Mouse (Mus musculus) layer of hippocampus, postnatal 25 days (tissue): Measurements from ENCODE around the gene Prdx1. TPM values are rescaled to one million over a fixed set of nuclear protein-coding genes. Genes with fewer than 3 reads are reported as not detected.
"Not testable (repeated sequence)": the region's sequence is repeated elsewhere in the genome, so short reads cannot be mapped to it uniquely, and the experiment has no call there.

Experiments used
- DNase-seq, 2 experiments: peaks; one replicate each; pipeline ENCODE4 v3.0.0; 2022; ENCODE audit warnings: mixed read lengths in 2 of 2, low spot score in 1 of 2; ENCODE audit errors: extremely low spot score in 1 of 2
- total RNA-seq, 2 experiments: library from RNA; stranded (reverse); gene quantifications; 2 replicates each; pipeline ENCODE4 v1.2.3; 2021

The Prdx1 gene
- total RNA-seq: 100 to 1,000 TPM; 162 to 182 TPM

GRCm38 (mm10) chr4:116685402-116686061 lies at the start of gene Prdx1:
TSS of gene Prdx1 (plus strand) at chr4:116685544.
- DNase-seq: peak; percentile 87 to 92

DNA sequence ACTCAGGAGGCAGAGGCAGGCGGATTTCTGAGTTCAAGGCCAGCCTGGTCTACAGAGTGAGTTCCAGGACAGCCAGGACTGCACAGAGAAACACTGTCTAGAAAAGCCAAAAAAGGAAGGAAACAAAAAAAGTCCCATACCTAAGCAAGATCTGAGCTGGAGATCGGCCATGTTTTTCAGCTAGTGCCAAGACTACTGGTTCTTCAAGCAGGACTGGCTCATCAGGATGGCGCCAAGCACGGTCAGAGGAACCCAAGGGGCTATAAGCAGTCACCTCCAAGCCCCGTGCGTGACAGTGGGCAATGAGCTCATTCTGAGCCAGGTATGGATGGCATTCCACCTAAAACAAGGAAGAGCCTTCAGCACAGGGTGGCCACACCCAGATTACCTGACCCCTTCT lies 46.5 kb upstream of the Prdx1 start:
- no peak for DNase-seq

DNA sequence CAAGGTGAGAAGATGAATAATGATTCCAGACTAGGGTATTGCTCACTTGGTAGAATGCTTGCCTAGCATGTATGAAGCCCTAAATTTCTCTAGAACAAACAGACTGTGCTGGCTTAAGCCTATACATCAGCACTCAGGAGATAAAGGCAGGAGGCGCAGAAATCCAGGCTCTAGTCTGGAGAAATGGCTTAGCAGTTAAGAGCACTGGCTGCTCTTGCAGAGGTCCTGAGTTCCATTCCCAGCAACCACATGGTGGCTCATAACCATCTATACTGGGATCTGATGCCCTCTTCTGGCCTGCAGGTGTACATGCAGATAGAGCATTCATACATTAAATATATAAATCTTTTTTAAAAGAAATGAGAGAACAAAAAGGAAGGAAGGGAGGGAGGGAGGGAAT lies 43.3 kb upstream of the Prdx1 start:
- DNase-seq: no peak

GRCm38 (mm10) chr4:116644326-116644725 lies 41.0 kb upstream of the Prdx1 start:
- DNase-seq: peak in 1 of 2 experiments; percentile 24

DNA sequence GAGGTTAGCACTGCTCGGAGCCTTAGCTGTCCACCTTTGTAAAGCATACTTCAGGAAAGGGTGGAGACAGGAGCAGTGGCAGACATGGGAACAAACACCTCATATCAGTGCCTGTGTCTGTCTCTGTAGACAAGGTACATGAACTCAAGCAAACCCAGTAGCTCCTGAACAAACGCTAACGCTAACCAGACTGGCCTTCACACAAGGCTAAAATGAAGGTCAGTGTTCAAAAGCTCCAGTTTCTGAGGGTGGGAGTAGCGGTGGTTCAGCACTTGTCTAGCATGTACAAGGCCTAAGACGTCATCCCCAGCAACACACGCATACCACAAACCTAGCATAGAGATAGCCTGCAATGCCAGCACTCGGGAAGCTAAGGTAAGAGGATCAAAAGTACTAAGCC lies 39.7 kb upstream of the Prdx1 start:
- no peak for DNase-seq

DNA sequence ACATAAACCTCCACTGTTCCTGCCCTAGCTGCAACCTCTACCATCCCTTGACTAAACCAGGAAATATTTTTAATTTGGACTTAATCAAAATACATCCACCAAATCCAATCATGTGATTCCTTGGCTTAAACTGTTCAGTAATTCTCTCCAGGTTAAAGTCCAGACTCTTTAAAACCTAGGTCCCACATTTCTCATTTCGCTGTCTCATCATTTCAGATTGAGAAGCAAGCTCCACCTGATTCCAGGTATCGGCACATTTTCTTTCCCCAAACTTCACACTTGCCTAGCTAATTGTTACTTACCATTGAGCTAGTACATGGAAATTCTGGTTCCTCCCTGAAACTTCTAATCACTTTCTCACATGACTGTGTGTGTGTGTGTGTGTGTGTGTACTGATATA lies 35.9 kb upstream of the Prdx1 start:
- no peak for DNase-seq

DNA sequence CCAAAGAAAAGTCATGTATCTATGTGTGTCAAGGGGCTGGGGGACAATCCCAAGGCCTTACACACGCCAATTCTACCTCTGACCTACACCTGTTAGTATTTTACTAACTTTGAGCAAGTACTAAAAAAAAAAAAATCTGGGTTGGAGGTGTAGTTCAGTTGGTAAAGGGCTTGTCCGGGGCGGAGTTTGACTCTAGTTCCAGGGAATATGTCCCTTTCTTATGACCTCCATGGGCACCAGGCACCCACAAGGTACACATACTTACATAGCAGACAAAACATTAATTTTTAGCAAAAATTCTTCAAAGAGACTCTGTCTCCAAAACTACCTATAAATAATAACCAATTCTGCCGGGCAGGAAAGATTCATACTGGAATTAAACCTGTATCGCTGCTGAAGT lies 35.0 kb upstream of the Prdx1 start:
- DNase-seq: no peak

DNA sequence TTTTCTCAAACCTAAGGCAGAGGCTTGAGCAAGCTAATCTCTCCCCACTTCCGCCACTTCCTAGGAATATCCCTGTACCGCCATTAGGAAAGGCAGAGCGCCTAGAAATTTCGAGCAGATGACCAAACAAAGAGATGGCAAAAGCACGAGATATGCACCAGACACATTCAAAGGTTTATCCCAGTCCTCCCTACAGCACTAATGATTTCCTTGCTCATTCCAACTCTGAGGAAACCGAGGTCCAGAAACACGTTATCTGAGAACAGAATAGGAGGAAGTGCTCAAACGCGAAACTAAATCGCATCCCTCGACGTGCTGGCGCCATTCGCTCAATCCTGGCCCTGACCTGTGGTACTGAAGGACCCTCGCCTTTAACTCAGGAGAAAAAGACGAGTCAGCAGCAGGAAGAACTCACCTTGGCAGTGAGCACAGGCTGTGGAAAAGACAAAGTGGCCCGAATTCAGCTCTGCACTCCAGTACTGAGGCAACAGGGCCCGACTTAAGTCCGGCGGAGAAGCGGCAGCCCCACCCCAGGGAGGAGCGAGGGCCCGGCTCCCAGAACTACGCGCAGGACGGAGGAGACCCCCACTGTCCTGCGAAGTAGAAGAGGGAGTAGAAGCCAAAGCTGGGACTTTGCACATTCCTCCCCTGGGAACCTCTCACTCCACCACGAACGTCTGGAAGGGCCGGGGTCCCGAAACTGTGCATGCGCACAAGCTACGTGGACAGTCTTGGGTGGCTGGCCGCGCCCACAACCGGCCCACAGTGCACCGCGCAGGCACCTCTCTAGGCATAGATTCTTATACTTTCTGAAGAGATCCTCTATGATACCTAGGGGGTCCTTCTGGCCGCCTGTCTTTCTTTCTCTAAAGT lies 34.2 kb upstream of the Prdx1 start, which contains the start of gene Akr1a1:
Akr1a1 (minus strand) TSS at position 757 of the 873 bp plus-strand sequence.
- DNase-seq: peak; percentile 84 to 91

DNA sequence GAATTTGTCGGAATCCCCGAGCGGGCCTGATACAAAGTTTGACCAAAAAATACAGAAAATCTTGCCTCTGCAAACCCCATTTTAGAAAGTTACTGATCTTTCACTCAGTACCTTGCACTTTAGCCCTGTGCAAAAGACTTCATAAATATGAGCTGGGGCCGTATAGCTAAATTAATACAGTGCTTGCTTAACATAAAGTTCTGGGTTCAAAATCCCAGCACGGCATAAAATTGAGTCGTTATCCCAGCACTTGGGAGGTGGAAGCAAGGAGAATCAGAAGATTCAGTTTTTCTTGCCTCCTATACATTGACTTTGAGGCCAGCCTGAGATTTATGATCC lies 33.6 kb upstream of the Prdx1 start:
- no peak for DNase-seq

GRCm38 (mm10) chr4:116653228-116653627 lies 32.1 kb upstream of the Prdx1 start:
- DNase-seq: no peak

DNA sequence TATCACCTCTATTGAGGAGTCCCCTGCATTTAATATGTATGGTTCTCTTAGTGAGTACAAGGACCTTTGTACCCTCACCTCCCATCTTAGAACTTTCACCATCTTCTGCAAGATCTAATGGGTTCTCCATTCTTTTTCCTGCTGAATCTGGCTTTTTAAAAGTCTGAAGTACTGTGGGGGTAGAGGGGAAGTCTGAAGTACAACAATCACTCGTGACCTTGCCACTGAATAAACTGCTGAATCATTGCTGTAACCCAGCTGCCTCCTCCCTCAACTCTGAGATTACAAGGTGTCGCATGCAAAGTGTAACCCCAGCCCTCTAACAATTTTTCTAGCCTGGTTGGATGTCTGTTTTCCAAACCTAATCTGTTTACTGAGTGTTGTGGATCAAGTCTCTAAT lies 30.2 kb upstream of the Prdx1 start:
- no peak for DNase-seq

DNA sequence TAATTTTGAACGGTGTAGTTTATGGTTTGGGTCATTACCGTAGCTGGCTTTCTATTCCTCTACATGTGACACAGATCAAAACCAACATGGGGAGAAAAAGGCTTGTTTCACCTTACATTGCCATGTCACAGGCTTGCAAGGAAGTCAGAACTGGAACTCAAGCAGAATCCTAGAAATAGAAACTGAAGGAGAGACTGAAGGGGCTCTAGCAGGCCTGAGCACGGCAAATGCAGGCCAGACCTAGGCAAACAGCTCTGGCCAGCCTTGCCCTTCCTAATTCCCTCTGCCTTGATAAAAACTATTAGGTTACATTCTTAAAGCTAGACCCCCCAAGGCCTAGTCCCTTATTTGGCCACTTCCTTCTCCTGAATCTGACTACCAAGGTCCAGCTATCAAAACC lies 29.7 kb upstream of the Prdx1 start:
- no peak for DNase-seq

DNA sequence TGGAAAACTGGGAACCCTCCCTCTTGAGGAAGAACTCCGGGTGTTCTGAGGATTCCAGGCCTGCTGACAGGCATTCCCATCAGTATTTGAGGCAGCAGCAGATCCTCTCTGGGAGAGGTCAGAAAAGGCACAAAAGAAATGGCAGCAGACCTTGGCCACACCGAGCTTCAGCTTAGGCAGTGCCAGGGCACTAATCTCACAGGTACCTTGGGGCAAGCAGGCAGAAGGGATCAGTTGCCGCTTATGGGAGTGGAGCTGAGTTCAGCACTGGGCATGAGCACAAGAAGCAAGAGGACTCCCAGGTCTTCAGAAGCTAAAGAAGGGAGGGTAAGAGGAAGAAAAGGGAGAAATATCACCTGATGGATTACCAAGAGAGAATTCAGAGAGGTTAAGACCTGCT lies 27.4 kb upstream of the Prdx1 start:
- DNase-seq: no peak

DNA sequence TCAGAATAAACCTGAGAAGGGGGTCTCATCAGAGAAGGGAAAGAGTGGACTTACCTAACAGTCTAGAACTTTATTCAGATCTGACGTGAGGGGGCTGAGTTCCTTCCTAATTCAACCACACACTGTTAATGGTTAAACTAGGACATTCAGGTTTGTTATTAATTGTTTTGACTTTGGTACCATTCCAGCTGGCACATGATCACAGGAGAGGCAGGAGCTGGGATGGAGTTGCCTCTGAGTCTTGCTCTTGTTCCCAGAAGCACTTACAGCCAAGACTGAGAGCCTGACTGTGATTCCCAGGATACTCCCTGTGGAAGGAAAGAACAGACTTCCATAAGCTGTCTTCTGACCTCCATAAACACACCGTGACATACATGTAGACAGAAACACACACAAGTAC lies 25.9 kb upstream of the Prdx1 start:
- DNase-seq: no peak

DNA sequence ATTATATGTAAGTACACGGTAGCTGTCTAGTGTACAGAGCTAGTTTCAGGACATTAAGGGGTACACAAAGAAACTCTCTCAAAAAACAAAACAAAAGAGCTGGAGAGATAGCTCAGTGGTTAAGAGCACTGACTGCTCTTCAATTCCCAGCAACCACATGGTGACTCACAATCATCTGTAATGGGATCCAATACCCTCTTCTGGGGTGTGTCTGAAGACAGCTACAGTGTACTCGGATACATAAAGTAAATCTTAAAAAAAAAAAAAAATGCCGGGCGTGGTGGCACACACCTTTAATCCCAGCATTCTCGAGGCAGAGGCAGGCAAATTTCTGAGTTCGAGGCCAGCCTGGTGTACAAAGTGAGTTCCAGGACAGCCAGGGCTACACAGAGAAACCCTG lies 25.4 kb upstream of the Prdx1 start:
- not testable (repeated sequence) for DNase-seq

DNA sequence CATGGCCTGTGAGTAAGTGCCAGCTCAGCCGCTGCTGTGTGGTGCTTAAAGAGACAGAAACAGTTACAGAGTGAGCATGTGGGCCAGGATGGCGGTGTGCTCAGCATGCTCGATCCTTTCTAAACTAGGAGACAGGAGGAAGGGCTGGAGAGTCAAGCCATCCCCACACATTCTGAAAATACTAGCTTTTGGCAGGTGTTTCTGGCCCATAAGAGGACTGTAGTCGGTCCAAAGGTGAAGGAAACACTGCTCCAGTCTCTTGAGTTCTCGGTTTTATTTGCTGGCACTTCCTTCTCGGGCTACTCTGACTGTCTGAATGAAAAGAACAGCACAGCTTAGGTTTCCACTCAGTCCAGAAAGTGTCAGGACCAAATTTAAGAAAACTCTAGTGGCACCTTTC lies 24.5 kb upstream of the Prdx1 start:
- no peak for DNase-seq

DNA sequence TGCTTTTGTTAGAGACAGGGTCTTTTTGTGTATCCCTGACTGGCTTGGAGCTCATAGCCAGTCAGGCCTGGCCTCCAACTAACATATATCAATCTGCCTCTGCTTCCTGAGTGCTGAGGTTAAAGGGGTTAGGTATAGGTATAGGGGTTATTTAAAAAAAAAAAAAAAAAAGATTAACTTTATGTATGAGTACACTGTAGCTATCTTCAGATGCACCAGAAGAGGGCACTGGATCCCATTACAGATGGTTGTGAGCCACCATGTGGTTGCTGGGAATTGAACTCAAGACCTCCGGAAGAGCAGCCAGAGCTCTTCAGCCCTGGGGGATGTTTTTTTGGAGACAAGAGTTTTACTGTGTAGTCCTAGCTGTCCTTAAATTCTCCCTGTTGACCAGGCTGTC lies 23.3 kb upstream of the Prdx1 start:
- no peak for DNase-seq

DNA sequence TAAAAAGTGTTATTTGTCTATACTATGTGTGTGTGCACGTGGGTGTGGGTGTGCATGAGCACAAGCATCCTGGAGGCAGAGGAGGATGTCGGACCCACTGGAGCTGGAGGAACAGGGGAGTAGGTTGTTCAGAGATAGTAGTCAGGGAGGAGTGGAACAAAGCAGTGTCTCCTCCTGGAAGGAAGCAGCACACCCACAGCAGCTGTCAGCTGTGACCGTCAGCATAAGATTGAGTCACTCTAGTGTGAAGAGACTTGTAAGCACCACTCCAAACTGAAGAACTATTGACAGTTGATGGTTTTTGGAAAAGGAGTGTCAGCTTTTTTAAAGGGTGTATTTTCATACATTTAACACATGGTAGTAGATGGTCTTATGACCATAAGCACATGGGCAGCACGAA lies 18.7 kb upstream of the Prdx1 start:
- DNase-seq: no peak

DNA sequence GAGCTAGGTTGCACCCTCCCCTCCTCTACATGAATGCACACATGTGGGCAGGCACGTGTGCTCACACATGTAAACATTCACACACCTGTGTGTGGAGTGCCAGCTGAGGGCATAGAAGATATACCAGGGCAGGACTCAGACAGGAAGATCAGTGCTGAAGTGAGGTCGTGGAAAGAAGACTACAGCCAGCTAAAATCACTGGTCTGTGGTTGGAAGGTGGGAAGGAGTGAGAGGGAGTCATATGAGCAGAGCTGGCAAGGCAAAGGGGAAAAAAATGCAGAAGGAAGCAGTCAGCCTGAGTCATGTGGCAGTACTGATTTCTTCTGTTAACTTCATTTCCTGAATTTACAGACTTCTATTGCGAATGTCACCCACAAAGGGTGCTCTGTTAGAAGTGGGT lies 17.2 kb upstream of the Prdx1 start:
- no peak for DNase-seq

GRCm38 (mm10) chr4:116669291-116669690 lies 16.1 kb upstream of the Prdx1 start:
- no peak for DNase-seq

DNA sequence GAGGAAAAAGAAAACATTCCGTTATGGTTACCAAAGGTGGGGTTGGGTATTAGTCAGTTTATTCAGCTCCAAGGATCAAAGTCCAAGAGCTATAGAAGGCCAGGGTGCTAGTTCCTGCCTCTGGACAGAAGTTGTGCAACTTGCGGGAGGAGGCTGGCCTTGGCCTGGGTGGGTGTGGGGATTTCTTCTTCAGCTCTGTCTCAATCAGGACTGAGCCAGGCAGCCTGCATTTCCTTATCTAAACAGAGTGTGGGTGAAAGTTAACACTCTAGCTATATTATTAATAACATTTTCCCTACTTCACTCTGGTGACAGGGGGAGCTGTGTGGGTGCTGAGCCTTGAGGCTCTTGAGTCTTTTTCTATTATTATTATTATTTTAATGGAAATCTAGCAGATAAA lies 12.6 kb upstream of the Prdx1 start:
- no peak for DNase-seq

- not testable (repeated sequence) for DNase-seq
Measured at GRCm38 (mm10) chr4:116674761-116675160, 10.6 kb upstream of the Prdx1 start.
